Mouse (Mus musculus): ENCODE results near the gene Igdcc4.

Igdcc4 gene

GRCm38 (mm10) chr9:65157631-65158030 lies 56.3 kb downstream of the Igdcc4 start:
- DNase-seq (ENCODE audit: low spot score in 2 of 2): no peak

- DNase-seq (ENCODE audit: low spot score in 2 of 2): no peak
Measured at GRCm38 (mm10) chr9:65161188-65161587, 59.9 kb downstream of the Igdcc4 start.

DNA sequence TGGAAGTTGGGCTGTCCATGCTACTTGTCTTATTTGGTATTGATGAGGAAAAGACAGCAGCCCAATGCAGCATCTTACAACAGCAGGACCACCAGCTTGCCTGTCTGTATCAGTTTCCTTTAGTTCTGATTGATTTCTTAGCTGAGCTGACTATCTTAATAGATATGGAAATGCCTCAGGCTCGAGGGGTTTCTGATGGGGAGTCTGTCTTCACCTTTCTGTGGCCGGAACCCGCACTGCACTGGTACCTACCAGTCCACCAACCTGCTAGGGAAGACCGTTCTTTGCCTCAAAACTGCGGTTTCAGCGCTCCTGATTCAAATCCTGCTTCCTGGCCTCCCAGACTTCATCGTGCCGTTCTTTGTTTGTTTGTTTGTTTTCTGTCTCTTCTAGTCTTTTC lies 60.6 kb downstream of the Igdcc4 start:
- no peak for DNase-seq (ENCODE audit: low spot score in 2 of 2)

DNA sequence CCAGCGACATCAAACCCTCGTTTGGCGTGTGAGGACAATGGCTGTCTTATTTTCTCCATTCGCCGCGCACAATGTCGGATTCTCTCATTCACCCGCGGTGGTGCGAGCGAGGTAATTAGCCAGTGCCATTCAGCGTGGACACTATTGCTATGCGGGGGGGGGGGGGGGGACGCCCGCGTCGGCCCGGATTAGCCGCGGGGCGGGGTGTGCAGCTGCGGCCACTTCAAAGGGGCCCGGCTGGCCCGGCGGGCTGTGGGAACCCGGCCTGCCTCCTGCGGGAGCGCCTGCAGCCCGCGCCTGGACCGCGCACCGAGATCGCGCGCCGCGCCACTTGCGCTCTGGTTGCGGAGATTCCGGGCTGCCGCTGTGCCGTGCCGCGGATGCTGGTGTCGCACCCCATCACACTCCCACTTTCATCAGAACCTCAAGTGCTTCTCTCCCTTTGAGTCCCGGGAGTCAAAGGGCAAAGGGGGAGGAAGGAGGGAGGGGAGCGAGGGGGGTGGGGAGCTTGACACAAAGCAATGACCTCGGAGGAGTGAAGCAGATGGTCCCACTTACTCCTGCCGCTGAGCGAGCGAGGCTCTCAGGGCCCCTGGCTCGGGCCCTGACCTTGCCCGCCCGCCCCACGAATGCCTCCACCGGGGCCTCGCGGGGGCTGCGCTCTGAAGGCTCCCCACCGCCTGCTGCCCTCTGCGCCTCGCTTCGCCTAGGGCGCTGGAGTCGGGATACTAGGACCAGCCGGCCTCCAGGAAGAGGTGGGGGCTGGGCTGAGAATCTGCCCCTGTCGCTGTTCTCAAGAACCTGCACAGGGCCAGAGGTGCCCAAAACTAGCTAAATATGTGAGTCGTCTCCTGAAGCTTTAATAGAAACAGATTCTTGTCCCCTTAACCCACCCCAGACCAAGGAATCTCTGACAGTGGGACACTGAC lies 61.7 kb downstream of the Igdcc4 start:
- no peak for DNase-seq (ENCODE audit: low spot score in 2 of 2)

- DNase-seq (ENCODE audit: low spot score in 2 of 2): no peak
Measured at GRCm38 (mm10) chr9:65164870-65165269, 63.6 kb downstream of the Igdcc4 start.

DNA sequence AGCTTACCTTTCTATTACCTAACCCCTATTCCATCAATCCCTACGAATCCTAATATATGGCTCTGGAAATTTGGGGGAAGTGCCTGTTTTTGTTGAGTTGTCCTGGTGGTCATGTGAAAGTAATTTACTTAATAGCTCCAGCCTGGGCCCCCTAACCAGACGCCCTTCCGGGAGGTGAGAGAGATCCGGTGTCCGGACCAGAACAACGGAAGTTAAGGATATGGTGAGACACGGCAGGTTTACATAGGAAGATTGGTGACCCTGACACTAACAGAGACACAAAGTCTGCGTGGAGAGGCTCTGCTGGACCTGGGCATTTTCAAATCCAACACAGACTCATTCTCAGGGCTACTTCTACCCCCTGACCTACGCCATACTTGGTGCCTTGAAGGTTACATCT lies 65.1 kb downstream of the Igdcc4 start:
- DNase-seq (ENCODE audit: low spot score in 2 of 2): no peak

DNA sequence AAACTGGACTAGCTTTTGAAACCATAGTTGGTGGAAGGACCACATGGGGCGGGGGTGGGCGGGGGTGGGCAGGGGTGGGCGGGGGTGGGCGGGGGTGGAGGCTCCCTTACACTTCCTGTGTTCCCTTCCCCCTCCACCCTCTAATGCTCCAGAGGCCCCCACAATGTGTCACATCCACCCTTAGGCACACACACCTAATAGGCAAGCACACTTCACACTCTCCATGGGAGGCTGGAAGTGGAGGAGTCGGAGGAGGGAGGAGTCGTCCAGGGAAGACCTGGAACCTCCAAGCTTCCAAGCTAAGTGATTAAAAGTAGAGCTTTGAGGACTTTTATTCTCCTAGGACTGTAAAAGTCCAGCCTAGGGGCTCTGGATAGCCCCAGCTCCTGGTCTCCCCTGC lies 67.2 kb downstream of the Igdcc4 start:
- no peak for DNase-seq (ENCODE audit: low spot score in 2 of 2)

- DNase-seq (ENCODE audit: low spot score in 2 of 2): no peak
Measured at GRCm38 (mm10) chr9:65168952-65169351, 67.7 kb downstream of the Igdcc4 start.

- DNase-seq (ENCODE audit: low spot score in 2 of 2): no peak
Measured at GRCm38 (mm10) chr9:65172654-65173053, 71.4 kb downstream of the Igdcc4 start.

GRCm38 (mm10) chr9:65175234-65175938 lies 74.1 kb downstream of the Igdcc4 start:
- DNase-seq (ENCODE audit: low spot score in 2 of 2): no peak

- DNase-seq (ENCODE audit: low spot score in 2 of 2): no peak
Measured at GRCm38 (mm10) chr9:65175939-65176871, 74.9 kb downstream of the Igdcc4 start.

- DNase-seq (ENCODE audit: low spot score in 2 of 2): no peak
Measured at GRCm38 (mm10) chr9:65177497-65177896, 76.2 kb downstream of the Igdcc4 start.

DNA sequence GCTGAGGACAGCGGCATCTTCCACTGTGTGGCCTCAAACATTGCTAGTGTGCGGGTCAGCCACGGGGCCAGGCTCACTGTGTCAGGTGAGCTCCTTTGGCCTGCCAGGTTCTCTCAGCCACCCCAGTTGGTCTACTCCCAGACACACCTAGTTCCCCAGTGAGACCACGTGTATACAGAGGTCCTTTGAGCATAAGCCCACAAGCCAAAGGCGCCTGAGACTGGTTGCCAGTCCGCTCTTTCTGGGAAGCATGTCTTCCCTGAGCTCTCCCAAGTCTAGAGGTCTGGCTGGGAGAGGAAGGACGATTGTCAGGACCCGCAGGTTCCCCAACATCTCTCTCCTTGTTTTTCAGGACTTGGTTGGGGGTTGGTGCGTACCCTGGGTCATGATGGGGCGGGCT lies 76.6 kb downstream of the Igdcc4 start:
- DNase-seq (ENCODE audit: low spot score in 2 of 2): no peak

DNA sequence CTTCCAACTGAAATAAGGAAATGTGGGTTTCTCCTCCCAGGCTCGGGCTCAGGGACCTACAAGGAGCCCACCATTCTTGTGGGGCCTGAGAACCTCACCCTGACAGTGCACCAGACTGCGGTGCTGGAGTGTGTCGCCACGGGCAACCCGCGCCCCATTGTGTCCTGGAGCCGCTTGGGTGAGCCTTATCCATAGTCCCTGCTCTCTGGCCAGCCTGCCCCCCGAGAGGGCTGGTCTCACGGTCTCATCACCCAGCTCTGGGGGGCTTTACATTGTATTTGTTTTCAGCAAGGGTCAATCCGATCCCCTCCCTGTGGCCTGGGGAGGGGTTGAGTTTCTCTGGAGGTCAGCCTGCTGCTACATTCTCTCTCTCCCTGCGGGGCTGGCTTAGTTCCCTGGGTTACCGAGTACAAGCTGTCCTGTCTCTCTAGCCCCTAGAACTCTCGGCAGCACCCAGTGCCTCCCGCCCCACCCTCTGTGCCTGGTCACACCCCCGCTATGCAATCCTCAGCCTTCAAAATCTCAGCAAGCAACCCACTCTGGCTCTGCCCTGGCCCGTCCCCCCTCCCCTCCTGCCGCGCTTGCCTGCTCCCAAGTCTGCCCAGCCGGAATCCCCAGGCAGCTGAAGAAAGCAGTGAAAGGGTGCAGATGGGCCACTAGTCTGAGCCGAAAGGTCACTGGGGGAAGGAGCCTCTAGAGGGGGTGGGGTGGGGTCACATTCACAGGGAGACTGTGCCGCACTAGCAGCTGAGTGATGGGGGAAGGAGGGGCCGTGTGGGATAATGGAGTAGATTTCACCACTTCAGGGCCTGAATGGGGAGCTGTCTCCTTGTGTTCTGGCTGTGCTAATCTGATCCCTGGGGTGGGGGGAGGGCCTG lies 77.3 kb downstream of the Igdcc4 start:
- peak in 1 of 2 experiments; percentile 56 for DNase-seq (ENCODE audit: low spot score in 2 of 2)

DNA sequence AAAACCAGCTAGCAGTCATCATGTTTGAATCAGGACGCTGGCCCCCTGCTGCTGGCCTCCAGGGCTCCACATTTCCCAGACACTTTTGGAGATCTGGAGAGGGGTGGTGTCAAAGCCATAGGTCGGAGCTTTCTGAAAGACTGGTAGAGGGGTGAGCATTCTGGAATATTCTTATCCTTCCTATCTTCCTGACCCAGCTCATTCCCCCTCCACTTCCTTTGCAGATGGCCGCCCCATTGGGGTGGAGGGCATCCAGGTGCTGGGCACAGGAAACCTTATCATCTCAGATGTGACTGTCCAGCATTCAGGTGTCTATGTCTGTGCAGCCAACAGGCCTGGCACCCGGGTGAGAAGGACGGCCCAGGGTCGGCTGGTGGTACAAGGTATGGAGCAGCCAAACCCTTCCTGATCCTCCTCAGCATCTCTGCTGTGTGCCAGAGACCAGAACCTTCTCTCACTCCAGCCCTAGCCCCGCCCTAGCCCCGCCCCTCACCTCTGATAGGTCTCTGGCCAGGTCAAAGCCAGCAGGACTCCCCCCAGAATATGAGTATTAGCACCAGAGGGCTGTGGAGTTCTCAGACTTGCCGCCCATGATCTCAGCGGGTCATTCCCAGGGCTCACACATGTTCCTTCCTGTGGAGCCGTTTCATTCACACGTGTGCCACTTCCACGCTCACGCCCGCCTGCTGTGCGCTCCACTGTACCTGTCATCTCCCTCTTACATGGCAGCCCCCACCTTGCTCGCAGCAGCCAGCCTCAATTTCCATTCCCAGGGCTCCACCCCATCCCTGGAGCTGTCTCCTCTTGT lies 78.7 kb downstream of the Igdcc4 start:
- DNase-seq (ENCODE audit: low spot score in 2 of 2): no peak
